Comparison of ENCODE assay signal across 10 mouse cellular contexts in the genomic region with DNA sequence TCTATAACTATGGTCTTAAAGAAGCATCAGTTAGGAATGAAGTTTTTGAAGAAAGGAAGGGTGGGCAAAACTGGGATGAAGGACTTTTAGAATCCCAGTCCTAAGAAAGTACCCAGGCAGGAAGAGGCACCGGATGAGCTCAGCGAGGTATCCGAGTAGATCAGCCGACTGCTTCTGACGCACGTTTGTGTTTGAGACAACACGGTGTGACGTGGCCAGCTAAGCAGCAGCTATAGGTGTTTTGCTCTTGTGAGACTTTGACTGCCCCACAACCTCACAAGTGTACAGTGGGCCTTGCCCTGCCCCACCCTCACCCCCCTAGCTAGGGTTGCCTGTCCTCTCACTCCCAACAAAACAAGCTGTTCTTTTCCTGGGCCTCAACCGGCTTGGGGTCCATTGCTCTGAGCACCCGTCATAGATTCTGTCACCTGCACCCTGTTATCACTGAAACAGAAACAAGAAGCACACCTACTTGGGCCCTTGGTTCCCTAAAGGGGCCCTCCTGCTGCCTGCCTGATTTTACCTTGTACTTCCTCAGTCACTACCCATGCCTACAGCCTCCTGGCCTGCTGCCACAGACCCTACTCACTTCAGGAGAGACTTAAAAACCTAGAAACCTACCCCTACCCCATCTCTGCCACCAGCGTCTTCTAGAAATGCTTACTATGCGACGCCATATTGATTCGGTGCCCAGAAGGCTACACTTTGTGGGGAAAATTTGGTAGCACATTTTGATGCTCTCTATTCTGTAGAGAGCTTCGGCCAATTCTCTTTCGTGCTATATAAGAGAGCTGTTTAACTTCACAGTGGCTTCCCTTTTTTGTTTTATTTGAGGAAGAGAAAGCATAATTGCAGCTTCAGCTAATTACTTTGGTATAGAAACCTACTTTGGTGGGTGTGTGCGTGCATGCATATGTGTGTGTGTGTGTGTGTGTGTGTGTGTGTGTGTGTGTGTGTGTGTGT. TPM values are rescaled to one million over a fixed set of nuclear protein-coding genes. Genes with fewer than 3 reads are reported as not detected.
DNase-seq lines count a peak whose midpoint lies in the region; ATAC-seq and TF ChIP-seq lines count a peak whose summit lies in the region.
"Had no signal": no experiment of that assay in that cellular context is flagged by ENCODE, and none has a peak within 500 bp of the region (broad histone marks: within the 10 kb centered on the region; RNA-seq: fewer than 3 reads in every experiment).

No protein-coding gene starts in this region.

- no peak for TF ChIP-seq POLR2A in kidney, adult 2 months (IDR thresholded peaks at IDR 0.05; ENCODE audit: low read depth, low read length)
- TF ChIP-seq POLR2A in bone marrow macrophage, adult 2 months (IDR thresholded peaks at IDR 0.05; ENCODE audit: borderline replicate concordance, low read depth, low read length) = no peak

- no peak for TF ChIP-seq CTCF in kidney, adult 2 months (conservative IDR thresholded peaks at IDR 0.05; ENCODE audit: insufficient read depth, insufficient read length, low read depth, low read length)
- no peak for TF ChIP-seq CTCF in bone marrow macrophage, adult 2 months (IDR thresholded peaks at IDR 0.05; ENCODE audit: low read depth, low read length)

- no peak overlapping the region for H3K4me3 ChIP-seq in kidney, adult 2 months (ENCODE audit: insufficient read depth, low read depth, low read length)
- H3K4me3 ChIP-seq in bone marrow macrophage, adult 2 months (ENCODE audit: insufficient read depth, low read length) = peak overlapping the region; percentile 14

- DNase-seq in kidney, adult 2 months = no peak
- no peak for DNase-seq in kidney, adult 11 months
- DNase-seq in MN1 (ENCODE audit: low spot score) = no peak
- DNase-seq in urinary bladder, postnatal 4 days (ENCODE audit: low spot score in 2 of 2) = no peak
- no peak for DNase-seq in gastrocnemius, postnatal 4 days (ENCODE audit: low spot score in 2 of 2)
- DNase-seq: cerebellum, postnatal 25 days; forebrain, postnatal 0 days had no signal

- no peaks in the 10 kb centered on the region; the same call in 1 of the 2 replicates for H3K36me3 ChIP-seq in kidney, adult 2 months (ENCODE audit: control insufficient read depth, insufficient read depth, low read length)

- H3K27ac ChIP-seq in kidney, adult 2 months (ENCODE audit: insufficient read depth, low read depth, low read length) = peak overlapping the region; percentile 96
- peak overlapping the region; percentile 95 for H3K27ac ChIP-seq in bone marrow macrophage, adult 2 months (ENCODE audit: insufficient read depth, low read depth, low read length)

- 72% methylated on average over 17 of the region's 17 CpGs for WGBS in kidney, adult 2 months

- ATAC-seq in hematopoietic stem cell, adult 5-6 weeks (replicated peaks in 1 of 2; ENCODE audit: insufficient read depth in 1 of 2, low FRiP score in 2 of 2, low TSS enrichment in 1 of 2, low read depth in 1 of 2, poor library complexity in 2 of 2, severe bottlenecking in 2 of 2) = peak; percentile 43 to 67; a peak in 3 of 4 replicates
- ATAC-seq in monocyte, adult 5-6 weeks (replicated peaks; ENCODE audit: insufficient number of reproducible peaks, low FRiP score, low TSS enrichment, poor library complexity, severe bottlenecking) = peak; percentile 20; the same call in 1 of the 2 replicates
- ATAC-seq: forebrain, postnatal 0 days had no signal

- H3K27me3 ChIP-seq in kidney, adult 2 months (replicated peaks; ENCODE audit: control insufficient read depth, insufficient read depth, low read length) = no peaks in the 10 kb centered on the region

- H3K4me1 ChIP-seq in kidney, adult 2 months (ENCODE audit: control insufficient read depth, insufficient read depth, low read length) = peaks cover 46% of the 10 kb centered on the region
- peaks cover 38% of the 10 kb centered on the region for H3K4me1 ChIP-seq in bone marrow macrophage, adult 2 months (ENCODE audit: control insufficient read depth, insufficient read depth, low read length)

RNA-seq across cellular contexts. Expression of gene A930033H14Rik, which starts 39.5 kb away (rescaled TPM):
- 0.94 and 1.1 TPM in 2 replicates for polyA plus RNA-seq in kidney, adult 2 months (2012; rRNA removed)
- 1.8 and 2.0 TPM in 2 replicates for polyA plus RNA-seq in bone marrow macrophage, adult 2 months (2012; ENCODE audit: insufficient read depth, insufficient read length, missing spikeins)
- total RNA-seq in hematopoietic stem cell, adult 5-6 weeks (2017) = 2.4 and 2.9 TPM in 2 replicates
- total RNA-seq in monocyte, adult 5-6 weeks (2017) = not detected in 3 replicates
- total RNA-seq in gastrocnemius, postnatal 4 days (2021) = 1 to 10 TPM; 6.2 to 8.3 TPM
